Mouse (Mus musculus) lung, embryonic 16.5 days (tissue): Measurements from ENCODE around the gene Wdr43. TPM values are rescaled to one million over a fixed set of nuclear protein-coding genes. Genes with fewer than 3 reads are reported as not detected.

ENCODE experiments used
- ATAC-seq: fragments of 200-750 bp; cut with Nextera tagmentation; 2 replicates; pipeline ENCODE4 v1.8.0; 2017; ENCODE audit warnings: low read depth, mild to moderate bottlenecking, moderate library complexity
- H3K27ac ChIP-seq: fragments of 300-500 bp; sonication (generic); 2 replicates; pipeline ENCODE4 v1.5.1; 2014; ENCODE audit warnings: mild to moderate bottlenecking, control low read depth, low read length
- H3K27me3 ChIP-seq: fragments of 300-500 bp; sonication (generic); 2 replicates; pipeline ENCODE4 v1.6.1; 2014; ENCODE audit warnings: low read depth, low read length, mixed read lengths; ENCODE audit not compliant: control insufficient read depth, insufficient read depth
- H3K36me3 ChIP-seq: fragments of 300-500 bp; sonication (generic); 2 replicates; pipeline ENCODE4 v1.6.1; 2014; ENCODE audit warnings: low read length; ENCODE audit not compliant: control insufficient read depth, insufficient read depth
- H3K4me1 ChIP-seq: fragments of 300-500 bp; sonication (generic); replicated peaks from 2 replicates; pipeline ENCODE4 v1.6.1; 2014; ENCODE audit warnings: low read length, mixed read lengths; ENCODE audit not compliant: control insufficient read depth, insufficient read depth
- H3K4me2 ChIP-seq: fragments of 300-500 bp; sonication (generic); 2 replicates; pipeline ENCODE4 v1.6.1; 2014; ENCODE audit warnings: low read depth, low read length, control low read depth
- H3K4me3 ChIP-seq: fragments of 300-500 bp; sonication (generic); 2 replicates; pipeline ENCODE4 v1.5.1; 2014; ENCODE audit warnings: mild to moderate bottlenecking, low read length, control low read depth
- H3K9ac ChIP-seq: fragments of 300-500 bp; sonication (generic); 2 replicates; pipeline ENCODE4 v1.6.1; 2014; ENCODE audit warnings: low read length, control low read depth
- H3K9me3 ChIP-seq: fragments of 300-500 bp; sonication (generic); 2 replicates; pipeline ENCODE4 v1.6.1; 2016; ENCODE audit warnings: low read length; ENCODE audit not compliant: control insufficient read depth
- WGBS: fragments of 180-500 bp; shearing (Covaris S2); extraction: QIAGEN DNeasy Blood & Tissue Kit; methylation state at CpG from one replicate; pipeline ENCODE4 v1.1.7; 2014; 5-methylcytosine and 5-hydroxymethylcytosine counted together
- polyA plus RNA-seq: library from polyadenylated mRNA; unstranded; fragments of >200 nt; fragmentation: Nextera tagmentation; extraction: Ambion mirVana; gene quantifications from 2 replicates; pipeline ENCODE4 v1.2.1, GENCODE M21; 2015

Gene Wdr43
- polyA plus RNA-seq, 1 experiment from 2014 or later = 59.5 TPM

DNA sequence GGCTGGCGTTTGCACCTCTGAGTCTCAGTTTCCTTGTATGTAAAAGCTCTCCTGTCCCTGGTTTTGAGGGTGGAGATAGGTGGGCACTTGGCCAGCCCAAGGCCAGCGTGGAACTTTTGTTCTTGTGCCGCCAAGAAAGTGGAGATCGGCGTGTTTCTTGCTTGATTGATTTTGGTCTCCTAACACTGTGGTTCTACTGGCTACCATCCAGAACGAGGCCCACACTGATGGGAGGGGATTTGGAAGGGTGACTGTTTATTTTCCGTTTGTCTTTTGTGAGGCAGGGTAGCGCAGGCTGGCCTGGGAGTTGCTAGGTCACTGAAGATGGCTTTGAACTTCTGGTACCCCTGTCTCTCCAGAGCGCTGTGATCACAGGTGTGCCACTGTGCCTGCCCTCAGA lies 58.2 kb downstream of the Wdr43 start:
- Histone ChIP-seq H3K36me3 (no peaks in the 10 kb centered on the region), H3K27me3 (no peaks in the 10 kb centered on the region), H3K4me1 (peaks cover 30% of the 10 kb centered on the region), H3K9ac (0 out of 2 replicates have a peak overlapping the region, but pooled peaks have one; percentile 22), H3K4me3 (no peak overlapping the region), H3K27ac (peak overlapping the region; percentile 72; the same call in 1 of the 2 replicates), H3K9me3 (no peaks in the 10 kb centered on the region), H3K4me2 (no peak overlapping the region)
- WGBS = 43% methylated on average over 9 of the region's 9 CpGs
- peak; percentile 27 for ATAC-seq

- WGBS = 52% methylated on average over 18 of the region's 18 CpGs
- H3K27ac ChIP-seq = no peak overlapping the region
- no peaks in the 10 kb centered on the region for H3K27me3 ChIP-seq
- peaks cover 30% of the 10 kb centered on the region for H3K4me1 ChIP-seq
- ATAC-seq = no peak
- no peak overlapping the region for H3K4me3 ChIP-seq
- H3K36me3 ChIP-seq = no peaks in the 10 kb centered on the region
- no peaks in the 10 kb centered on the region for H3K9me3 ChIP-seq
- no peak overlapping the region for H3K9ac ChIP-seq
- no peak overlapping the region for H3K4me2 ChIP-seq
Measured at GRCm38 (mm10) chr17:71674886-71675285, 59.2 kb downstream of the Wdr43 start.

DNA sequence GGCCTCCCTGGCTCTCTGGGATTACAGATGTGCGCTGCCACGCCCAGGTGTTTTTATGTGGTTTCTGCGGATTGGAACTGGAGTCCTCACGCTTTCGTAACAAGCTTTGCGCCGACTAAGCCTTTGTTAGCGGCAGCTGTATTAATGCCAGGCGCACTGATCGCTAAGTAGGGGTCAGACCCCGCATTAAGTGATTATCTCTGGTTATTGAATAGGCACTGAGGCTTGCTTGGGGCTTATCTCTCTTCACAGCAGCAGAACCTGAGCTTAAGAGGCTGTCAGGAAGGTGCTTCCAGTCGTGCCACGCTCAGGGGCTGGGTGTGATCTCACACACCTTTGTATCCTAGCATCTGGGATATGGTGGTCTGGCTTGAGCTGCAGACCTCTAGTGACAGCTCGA lies 66.0 kb downstream of the Wdr43 start:
- no peak for ATAC-seq
- Histone ChIP-seq H3K4me2 (no peak overlapping the region), H3K9me3 (no peaks in the 10 kb centered on the region), H3K27ac (no peak overlapping the region), H3K9ac (no peak overlapping the region), H3K4me3 (no peak overlapping the region), H3K27me3 (no peaks in the 10 kb centered on the region), H3K36me3 (no peaks in the 10 kb centered on the region), H3K4me1 (no peaks in the 10 kb centered on the region)
- 78% methylated on average over 14 of the region's 14 CpGs for WGBS

DNA sequence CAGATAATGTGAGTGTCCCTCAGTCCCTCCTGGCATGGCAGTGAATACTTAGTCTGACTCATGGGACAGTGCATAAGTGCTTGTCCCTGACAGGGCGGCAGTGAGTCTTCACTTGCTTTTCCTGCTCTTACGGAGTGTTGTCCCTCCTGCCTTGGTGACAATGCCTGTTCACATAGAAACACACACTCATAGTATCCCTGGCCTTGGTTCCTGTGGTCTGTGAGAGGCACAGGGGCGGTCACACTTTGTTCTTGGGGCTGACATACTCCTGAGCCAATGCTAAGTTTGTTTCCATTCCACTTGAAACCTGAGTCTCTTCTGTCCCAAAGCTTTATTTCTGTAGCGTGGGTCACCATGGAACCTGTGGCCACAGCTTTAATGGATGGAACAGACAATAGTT lies 66.7 kb downstream of the Wdr43 start:
- Histone ChIP-seq H3K27ac (no peak overlapping the region), H3K4me1 (no peaks in the 10 kb centered on the region), H3K9me3 (no peaks in the 10 kb centered on the region), H3K4me3 (no peak overlapping the region), H3K4me2 (no peak overlapping the region), H3K9ac (no peak overlapping the region), H3K36me3 (no peaks in the 10 kb centered on the region), H3K27me3 (no peaks in the 10 kb centered on the region)
- WGBS = 67% methylated on average over 4 of the region's 4 CpGs
- ATAC-seq = no peak

- H3K9me3 ChIP-seq = no peaks in the 10 kb centered on the region
- ATAC-seq = no peak
- H3K4me3 ChIP-seq = no peak overlapping the region
- no peak overlapping the region for H3K4me2 ChIP-seq
- no peaks in the 10 kb centered on the region for H3K36me3 ChIP-seq
- no peaks in the 10 kb centered on the region for H3K4me1 ChIP-seq
- 87% methylated on average over 6 of the region's 6 CpGs for WGBS
- no peaks in the 10 kb centered on the region for H3K27me3 ChIP-seq
- no peak overlapping the region for H3K9ac ChIP-seq
- H3K27ac ChIP-seq = no peak overlapping the region
Measured at GRCm38 (mm10) chr17:71683281-71683680, 67.6 kb downstream of the Wdr43 start.

- no peak overlapping the region for H3K27ac ChIP-seq
- no peaks in the 10 kb centered on the region for H3K36me3 ChIP-seq
- ATAC-seq = peak; percentile 53
- H3K4me1 ChIP-seq = no peaks in the 10 kb centered on the region
- H3K4me3 ChIP-seq = no peak overlapping the region
- H3K9me3 ChIP-seq = no peaks in the 10 kb centered on the region
- 34% methylated on average over 5 of the region's 5 CpGs for WGBS
- H3K27me3 ChIP-seq = no peaks in the 10 kb centered on the region
- no peak overlapping the region for H3K4me2 ChIP-seq
- no peak overlapping the region for H3K9ac ChIP-seq
Measured at GRCm38 (mm10) chr17:71684103-71684608, 68.5 kb downstream of the Wdr43 start.

DNA sequence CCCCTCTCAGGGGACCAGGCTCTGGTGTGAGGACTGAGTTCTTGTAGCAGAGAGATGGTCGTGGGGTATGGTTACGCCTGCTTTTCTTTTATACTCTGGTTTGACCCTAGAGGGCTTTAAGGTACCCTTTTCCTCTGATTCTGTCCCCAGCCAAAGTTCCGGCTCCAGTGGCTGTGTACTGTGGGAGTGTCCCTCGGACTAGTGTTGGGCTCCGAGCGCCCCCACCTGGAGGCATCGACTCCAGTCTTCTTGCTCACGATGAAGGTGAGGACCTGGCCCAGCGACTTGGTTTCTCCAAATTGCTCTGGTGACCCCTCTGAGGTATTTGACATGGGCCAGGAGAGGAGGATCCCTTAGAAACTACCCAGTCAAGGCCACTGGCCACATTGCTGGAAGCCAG lies 71.7 kb downstream of the Wdr43 start:
- no peak overlapping the region for H3K4me2 ChIP-seq
- ATAC-seq = no peak
- H3K9ac ChIP-seq = no peak overlapping the region
- peaks cover 10% of the 10 kb centered on the region for H3K4me1 ChIP-seq
- H3K27ac ChIP-seq = no peak overlapping the region
- no peaks in the 10 kb centered on the region for H3K9me3 ChIP-seq
- no peaks in the 10 kb centered on the region for H3K27me3 ChIP-seq
- no peak overlapping the region for H3K4me3 ChIP-seq
- 71% methylated on average over 9 of the region's 9 CpGs for WGBS
- no peaks in the 10 kb centered on the region for H3K36me3 ChIP-seq

GRCm38 (mm10) chr17:71689903-71690302 lies 74.2 kb downstream of the Wdr43 start:
- H3K27ac ChIP-seq = no peak overlapping the region
- ATAC-seq = peak; percentile 88

DNA sequence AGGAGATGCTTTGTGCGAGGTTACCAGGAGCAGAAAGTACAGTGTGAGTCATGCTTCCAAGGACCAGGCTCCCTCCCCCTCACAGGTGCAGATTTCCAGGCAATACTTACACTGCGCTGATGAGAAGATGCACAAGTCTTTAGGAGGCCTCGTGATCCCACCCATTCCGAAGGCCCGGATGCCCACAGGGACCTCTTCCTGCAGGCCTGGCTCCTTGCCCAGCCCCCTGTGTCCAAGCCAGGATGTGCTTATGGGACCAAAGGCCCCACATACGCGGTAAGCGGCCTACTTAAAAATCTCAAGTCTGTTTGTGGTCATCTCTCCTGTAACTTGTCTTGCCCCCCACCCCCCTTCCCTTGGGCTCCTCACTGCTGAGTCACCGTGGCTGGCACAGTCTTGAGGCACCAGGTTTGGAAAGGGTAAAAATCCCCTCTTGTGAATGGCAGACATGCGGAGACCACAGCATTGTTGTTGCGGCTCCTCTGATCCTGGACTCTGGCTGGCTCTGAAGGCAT lies 75.7 kb downstream of the Wdr43 start:
- no peaks in the 10 kb centered on the region for H3K36me3 ChIP-seq
- no peaks in the 10 kb centered on the region for H3K27me3 ChIP-seq
- peaks cover 10% of the 10 kb centered on the region for H3K4me1 ChIP-seq
- H3K27ac ChIP-seq = no peak overlapping the region
- no peak overlapping the region for H3K4me2 ChIP-seq
- no peak overlapping the region for H3K4me3 ChIP-seq
- 0 out of 2 replicates have a peak, but pooled peaks have one; percentile 13 for ATAC-seq
- 41% methylated on average over 11 of the region's 11 CpGs for WGBS
- no peak overlapping the region for H3K9ac ChIP-seq
- no peaks in the 10 kb centered on the region for H3K9me3 ChIP-seq

More at GRCm38 (mm10) chr17:71689903-71690302, 74.2 kb downstream of the Wdr43 start:
- Histone ChIP-seq H3K4me1 (peaks cover 10% of the 10 kb centered on the region), H3K4me2 (no peak overlapping the region), H3K36me3 (no peaks in the 10 kb centered on the region), H3K4me3 (no peak overlapping the region), H3K9ac (no peak overlapping the region), H3K27me3 (no peaks in the 10 kb centered on the region), H3K9me3 (no peaks in the 10 kb centered on the region)
- WGBS = 30% methylated on average over 5 of the region's 5 CpGs
